Mouse (Mus musculus) erythroblast, embryonic 14.5 days (primary cell): Measurements from ENCODE around the gene Togaram2.

ENCODE experiments used
- GATA1 ChIP-seq: IDR thresholded peaks from 2 replicates; pipeline ENCODE4 v1.6.1; 2012; ENCODE audit warnings: low read length, inconsistent platforms, mixed read lengths
- TAL1 ChIP-seq: IDR thresholded peaks from 3 replicates; pipeline ENCODE4 v1.6.1; 2012; ENCODE audit warnings: low read length, inconsistent platforms, mixed read lengths

- TF ChIP-seq GATA1 (no peak), TAL1 (no peak)
Observed at GRCm38 (mm10) chr17:71671840-71672546, 1.1 kb upstream of the Togaram2 start.
